ENCODE assay signal across 9 mouse cellular contexts in the genomic region with DNA sequence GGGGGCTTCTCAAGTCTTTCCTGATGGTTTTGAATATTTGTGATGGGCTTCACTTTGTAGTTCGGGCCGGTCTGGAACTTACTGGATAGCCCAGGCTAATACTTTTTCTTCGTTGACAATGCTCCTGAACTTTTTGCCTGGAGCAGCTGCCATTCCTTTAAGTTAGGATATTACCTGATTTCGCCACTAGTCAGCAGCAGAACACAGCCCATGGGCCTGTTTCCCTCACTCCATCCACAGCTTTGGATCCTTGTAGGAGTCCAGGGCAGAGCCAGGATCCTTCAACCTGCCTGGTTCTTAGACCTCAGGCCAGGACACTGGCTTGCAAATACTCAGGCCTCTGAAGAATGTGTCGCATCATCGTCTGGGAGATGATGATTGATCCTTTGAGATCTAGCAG.
DNase-seq lines count a peak whose midpoint lies in the region; ATAC-seq and TF ChIP-seq lines count a peak whose summit lies in the region.
"Had no signal": no experiment of that assay in that cellular context is flagged by ENCODE, and none has a peak within 500 bp of the region (broad histone marks: within the 10 kb centered on the region; RNA-seq: fewer than 3 reads in every experiment).

No protein-coding gene starts in this region.

- H3K9ac ChIP-seq in ES-E14 (ENCODE audit: insufficient read depth, low read depth, low read length, poor library complexity, severe bottlenecking), result no peak overlapping the region
- no peak overlapping the region for H3K9ac ChIP-seq in embryonic facial prominence, embryonic 14.5 days (ENCODE audit: low read depth, low read length)
- H3K9ac ChIP-seq in stomach, embryonic 15.5 days, result no peak overlapping the region
- H3K9ac ChIP-seq: neural tube, embryonic 13.5 days had no signal

- H3K4me2 ChIP-seq in embryonic facial prominence, embryonic 14.5 days (ENCODE audit: low read depth, low read length), result no peak overlapping the region
- H3K4me2 ChIP-seq in stomach, embryonic 15.5 days, result no peak overlapping the region
- H3K4me2 ChIP-seq: neural tube, embryonic 13.5 days had no signal

- H3K27me3 ChIP-seq in embryonic facial prominence, embryonic 14.5 days (replicated peaks; ENCODE audit: control insufficient read depth, insufficient read depth, low read length), result no peaks in the 10 kb centered on the region
- no peaks in the 10 kb centered on the region for H3K27me3 ChIP-seq in stomach, embryonic 15.5 days (replicated peaks)
- H3K27me3 ChIP-seq: neural tube, embryonic 13.5 days had no signal

- ATAC-seq in embryonic facial prominence, embryonic 14.5 days (ENCODE audit: low read depth), result peak; percentile 72; the same call in 1 of the 2 replicates
- ATAC-seq in stomach, embryonic 15.5 days (ENCODE audit: insufficient read depth, low FRiP score, low read depth), result 0 out of 2 replicates have a peak, but pooled peaks have one; percentile 22

- no peak overlapping the region for H3K4me3 ChIP-seq in ES-E14 (ENCODE audit: insufficient read depth in 1 of 2, low read depth in 1 of 2, low read length in 2 of 2, poor library complexity in 1 of 2, severe bottlenecking in 1 of 2)
- H3K4me3 ChIP-seq in embryonic facial prominence, embryonic 14.5 days (ENCODE audit: low read depth, low read length), result no peak overlapping the region
- no peak overlapping the region for H3K4me3 ChIP-seq in stomach, embryonic 15.5 days (replicated peaks)
- H3K4me3 ChIP-seq: neural tube, embryonic 13.5 days had no signal

- DNase-seq in heart, postnatal 10 days, result peak; percentile 32 to 53
- no peak for DNase-seq in heart, postnatal 25 days (ENCODE audit: low spot score)
- no peak for DNase-seq in ES-E14 (ENCODE audit: low read depth, low spot score)
- peak; percentile 70 for DNase-seq in embryonic facial prominence, embryonic 14.5 days (ENCODE audit: low spot score)
- DNase-seq in left cerebral cortex, postnatal 4 days, result peak; percentile 42
- DNase-seq in spleen, adult 18-20 months, result no peak
- DNase-seq in adrenal gland, adult 8-10 months, result no peak

- in situ Hi-C loops in ES-E14 (cut with MboI; ENCODE audit: low sequenced_read_pairs in 2 of 2, unreplicated experiment in 2 of 2), result no loop called here

- H3K27ac ChIP-seq in ES-E14 (ENCODE audit: insufficient read depth, low read depth, low read length, poor library complexity, severe bottlenecking), result no peak overlapping the region
- H3K27ac ChIP-seq in embryonic facial prominence, embryonic 14.5 days (replicated peaks; ENCODE audit: low read depth, low read length), result no peak overlapping the region
- no peak overlapping the region for H3K27ac ChIP-seq in stomach, embryonic 15.5 days
- H3K27ac ChIP-seq: neural tube, embryonic 13.5 days had no signal

- H3K4me1 ChIP-seq in ES-E14 (ENCODE audit: control insufficient read depth in 2 of 2, insufficient read depth in 2 of 2, low read length in 2 of 2, poor library complexity in 1 of 2), result no peaks in the 10 kb centered on the region
- H3K4me1 ChIP-seq in embryonic facial prominence, embryonic 14.5 days (ENCODE audit: control insufficient read depth, insufficient read depth, low read length), result no peaks in the 10 kb centered on the region
- no peaks in the 10 kb centered on the region for H3K4me1 ChIP-seq in stomach, embryonic 15.5 days
- H3K4me1 ChIP-seq: neural tube, embryonic 13.5 days had no signal

- 35% methylated on average over 6 of the region's 6 CpGs for WGBS in embryonic facial prominence, embryonic 14.5 days
- 47% methylated on average over 6 of the region's 6 CpGs for WGBS in stomach, embryonic 15.5 days

- H3K36me3 ChIP-seq in ES-E14 (ENCODE audit: control insufficient read depth, insufficient read depth, low read length, poor library complexity, severe bottlenecking), result no peaks in the 10 kb centered on the region
- H3K36me3 ChIP-seq in embryonic facial prominence, embryonic 14.5 days (ENCODE audit: control insufficient read depth, insufficient read depth, low read length), result no peaks in the 10 kb centered on the region
- H3K36me3 ChIP-seq in stomach, embryonic 15.5 days, result no peaks in the 10 kb centered on the region
- H3K36me3 ChIP-seq: neural tube, embryonic 13.5 days had no signal

- no peaks in the 10 kb centered on the region for H3K9me3 ChIP-seq in ES-E14 (ENCODE audit: control insufficient read depth, insufficient read depth, low read depth, low read length)
- H3K9me3 ChIP-seq in embryonic facial prominence, embryonic 14.5 days (ENCODE audit: control insufficient read depth, low read length), result no peaks in the 10 kb centered on the region
- H3K9me3 ChIP-seq in stomach, embryonic 15.5 days, result no peaks in the 10 kb centered on the region
- H3K9me3 ChIP-seq: neural tube, embryonic 13.5 days had no signal

- intact Hi-C loops in heart, postnatal 10 days (cut with DNase I), result loop anchor here (1.0 to 5.0 kb wide), 3 partner anchors 41 to 852 kb away; no protein-coding TSS in a partner anchor
- intact Hi-C loops in heart, postnatal 25 days (cut with DNase I), result loop anchor here (2.0 to 10.0 kb wide), 2 partner anchors 550 to 854 kb away; no protein-coding TSS in a partner anchor
- intact Hi-C loops in left cerebral cortex, postnatal 4 days (cut with DNase I), result loop anchor here (5.0 to 10.0 kb wide), 4 partner anchors 42 to 864 kb away; partner anchors contain the start of gene Ntf3

TF ChIP-seq in ES-E14, 5 proteins besides CTCF, POLR2A, EP300 and RAD21:
- TF ChIP-seq ZC3H11A (IDR thresholded peaks at IDR 0.05; ENCODE audit: borderline replicate concordance, low read depth, low read length), result peak; percentile 32; the same call in 1 of the 2 replicates
- no peak for TF ChIP-seq ZNF384 (IDR thresholded peaks at IDR 0.05; ENCODE audit: low read depth, low read length)
TF ChIP-seq in ES-E14: peak in this region for 1.

Comparison
In these comparisons a context has a peak if more than half of its experiments do, and no peak if none do; other contexts are left out.
1. DNase-seq: peak in heart, postnatal 10 days (2 of 2), embryonic facial prominence, embryonic 14.5 days (single experiment) and left cerebral cortex, postnatal 4 days (single experiment); none in heart, postnatal 25 days (single experiment), ES-E14 (single experiment), spleen, adult 18-20 months (0 of 2) and adrenal gland, adult 8-10 months (single experiment).